ENCODE assay signal across 1 mouse cellular context in the genomic region with DNA sequence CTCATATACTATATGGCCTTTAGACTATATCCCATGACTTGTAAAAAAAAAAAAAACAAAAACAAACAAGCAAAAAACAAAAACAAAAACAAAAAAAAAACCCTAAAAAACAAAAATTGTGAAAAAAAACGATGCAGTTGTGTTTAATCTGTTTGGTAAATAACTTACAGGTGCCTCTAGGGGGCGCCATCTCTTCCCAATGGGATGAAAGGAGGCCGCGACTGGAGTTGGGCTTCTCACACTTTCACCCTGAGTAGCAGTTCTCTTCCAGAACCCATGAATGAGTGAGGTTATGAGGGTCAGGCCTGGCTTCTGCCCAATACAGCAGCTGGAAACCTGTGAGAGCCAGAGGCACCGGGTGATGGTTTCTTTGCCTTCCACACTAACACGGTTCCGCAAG.
TF ChIP-seq lines count a peak whose summit lies in the region.

No protein-coding gene starts in this region.

TF ChIP-seq in CH12.LX, 34 proteins besides CTCF, POLR2A, EP300 and RAD21 (continued from another document):
- TF ChIP-seq PAX5 (IDR thresholded peaks at IDR 0.05; ENCODE audit: low read length) (no peak), TBP (conservative IDR thresholded peaks at IDR 0.05; ENCODE audit: low read depth, low read length) (no peak), IRF4 (IDR thresholded peaks at IDR 0.05; ENCODE audit: low read depth, low read length) (no peak), POLR2AphosphoS2 (IDR thresholded peaks at IDR 0.05; ENCODE audit: low read depth, low read length) (no peak), ZC3H11A (IDR thresholded peaks at IDR 0.05; ENCODE audit: low read depth, low read length) (no peak), MYC (IDR thresholded peaks at IDR 0.05; ENCODE audit: low read depth, low read length) (no peak), MAZ (IDR thresholded peaks at IDR 0.05; ENCODE audit: low read depth, low read length) (no peak), ZMIZ1 (IDR thresholded peaks at IDR 0.05; ENCODE audit: low read depth, low read length) (no peak), MAFK (IDR thresholded peaks at IDR 0.05; ENCODE audit: insufficient replicate concordance, low read length) (no peak), SIN3A (IDR thresholded peaks at IDR 0.05; ENCODE audit: low read length) (no peak)
